10 mouse cellular contexts compared by ENCODE assay signal in genomic region chr8:80056331-80057070, GRCm38 (mm10). TPM values are rescaled to one million over a fixed set of nuclear protein-coding genes. Genes with fewer than 3 reads are reported as not detected.
DNase-seq lines count a peak whose midpoint lies in the region; ATAC-seq and TF ChIP-seq lines count a peak whose summit lies in the region.
"Had no signal": no experiment of that assay in that cellular context is flagged by ENCODE, and none has a peak within 500 bp of the region (broad histone marks: within the 10 kb centered on the region; RNA-seq: fewer than 3 reads in every experiment).

No protein-coding gene starts in this region.

- DNase-seq in kidney, postnatal 25 days = no peak
- no peak for DNase-seq in hindbrain, postnatal 0 days (ENCODE audit: low spot score)
- no peak for DNase-seq in urinary bladder, adult 2 months (ENCODE audit: low spot score)
- DNase-seq in natural killer cell, adult 2 months (ENCODE audit: low spot score in 2 of 2) = no peak

- 12% methylated on average over 13 of the region's 13 CpGs for WGBS in kidney, embryonic 14.5 days
- WGBS in embryonic facial prominence, embryonic 12.5 days = 4% methylated on average over 13 of the region's 13 CpGs
- WGBS in hindbrain, postnatal 0 days = 5% methylated on average over 13 of the region's 13 CpGs
- WGBS in midbrain, embryonic 15.5 days = 3% methylated on average over 13 of the region's 13 CpGs

- H3K36me3 ChIP-seq in kidney, embryonic 14.5 days (ENCODE audit: control insufficient read depth, insufficient read depth, low read length) = no peaks in the 10 kb centered on the region
- H3K36me3 ChIP-seq in embryonic facial prominence, embryonic 12.5 days = no peaks in the 10 kb centered on the region
- no peaks in the 10 kb centered on the region for H3K36me3 ChIP-seq in hindbrain, postnatal 0 days (ENCODE audit: insufficient read depth, low read length)
- no peaks in the 10 kb centered on the region for H3K36me3 ChIP-seq in midbrain, embryonic 15.5 days (replicated peaks)

- H3K4me1 ChIP-seq in kidney, embryonic 14.5 days (ENCODE audit: control insufficient read depth, insufficient read depth, low read length) = peaks cover 12% of the 10 kb centered on the region; the same call in 1 of the 2 replicates
- peaks cover 26% of the 10 kb centered on the region for H3K4me1 ChIP-seq in embryonic facial prominence, embryonic 12.5 days
- 0 out of 2 replicates have a peak, but pooled peaks cover 5% of the 10 kb centered on the region for H3K4me1 ChIP-seq in hindbrain, postnatal 0 days (ENCODE audit: insufficient read depth, low read length)
- H3K4me1 ChIP-seq in midbrain, embryonic 15.5 days = peaks cover 31% of the 10 kb centered on the region

- H3K9me3 ChIP-seq in kidney, embryonic 14.5 days (ENCODE audit: control insufficient read depth, low read length) = no peaks in the 10 kb centered on the region
- H3K9me3 ChIP-seq in embryonic facial prominence, embryonic 12.5 days = no peaks in the 10 kb centered on the region
- H3K9me3 ChIP-seq in hindbrain, postnatal 0 days (ENCODE audit: low read length) = no peaks in the 10 kb centered on the region
- H3K9me3 ChIP-seq in midbrain, embryonic 15.5 days = no peaks in the 10 kb centered on the region

- no peak for ATAC-seq in kidney, embryonic 14.5 days (ENCODE audit: low FRiP score, low TSS enrichment)
- ATAC-seq in embryonic facial prominence, embryonic 12.5 days (ENCODE audit: insufficient number of reproducible peaks, insufficient read depth, low FRiP score, low TSS enrichment) = no peak
- no peak for ATAC-seq in hindbrain, postnatal 0 days
- ATAC-seq in midbrain, embryonic 15.5 days (replicated peaks) = no peak
- no peak for ATAC-seq in erythroid progenitor cell, adult 5-6 weeks (replicated peaks; ENCODE audit: low FRiP score, poor library complexity, severe bottlenecking)

- peak overlapping the region; percentile 92 for H3K4me2 ChIP-seq in kidney, embryonic 14.5 days (replicated peaks; ENCODE audit: low read depth, low read length)
- peak overlapping the region; percentile 97 for H3K4me2 ChIP-seq in embryonic facial prominence, embryonic 12.5 days (replicated peaks)
- H3K4me2 ChIP-seq in hindbrain, postnatal 0 days (ENCODE audit: low read depth, low read length) = peak overlapping the region; percentile 95
- H3K4me2 ChIP-seq in midbrain, embryonic 15.5 days = peak overlapping the region; percentile 96

- H3K4me3 ChIP-seq in kidney, embryonic 14.5 days (ENCODE audit: low read length) = peak overlapping the region; percentile 55
- peak overlapping the region; percentile 52 for H3K4me3 ChIP-seq in embryonic facial prominence, embryonic 12.5 days
- peak overlapping the region; percentile 54 for H3K4me3 ChIP-seq in hindbrain, postnatal 0 days (ENCODE audit: low read length)
- peak overlapping the region; percentile 50 for H3K4me3 ChIP-seq in midbrain, embryonic 15.5 days
- H3K4me3 ChIP-seq: erythroblast, embryonic 14.5 days had no signal

- H3K27me3 ChIP-seq in kidney, embryonic 14.5 days (ENCODE audit: control insufficient read depth, insufficient read depth, low read length) = peaks cover 13% of the 10 kb centered on the region; the same call in 1 of the 2 replicates
- H3K27me3 ChIP-seq in embryonic facial prominence, embryonic 12.5 days = peaks cover 11% of the 10 kb centered on the region
- H3K27me3 ChIP-seq in hindbrain, postnatal 0 days (ENCODE audit: insufficient read depth, low read length) = peaks cover 23% of the 10 kb centered on the region
- peaks cover 41% of the 10 kb centered on the region for H3K27me3 ChIP-seq in midbrain, embryonic 15.5 days (replicated peaks)

- H3K27ac ChIP-seq in kidney, embryonic 14.5 days (ENCODE audit: low read depth, low read length) = no peak overlapping the region
- no peak overlapping the region for H3K27ac ChIP-seq in embryonic facial prominence, embryonic 12.5 days
- no peak overlapping the region for H3K27ac ChIP-seq in hindbrain, postnatal 0 days
- no peak overlapping the region for H3K27ac ChIP-seq in midbrain, embryonic 15.5 days

- TF ChIP-seq CTCF in hindbrain, postnatal 0 days (IDR thresholded peaks at IDR 0.05; ENCODE audit: low read depth) = no peak

- H3K9ac ChIP-seq in kidney, embryonic 14.5 days (ENCODE audit: low read depth, low read length) = no peak overlapping the region
- 0 out of 2 replicates have a peak overlapping the region, but pooled peaks have one; percentile 52 for H3K9ac ChIP-seq in embryonic facial prominence, embryonic 12.5 days
- no peak overlapping the region for H3K9ac ChIP-seq in hindbrain, postnatal 0 days (replicated peaks; ENCODE audit: low read length)
- H3K9ac ChIP-seq in midbrain, embryonic 15.5 days = no peak overlapping the region

RNA-seq across cellular contexts. Expression of gene Hhip, which starts 1.3 kb away (rescaled TPM):
- polyA plus RNA-seq in kidney, embryonic 14.5 days (2014; fragmentation: Nextera tagmentation; extraction: Ambion mirVana) = 2.0 and 2.1 TPM in 2 replicates
- polyA plus RNA-seq in embryonic facial prominence, embryonic 12.5 days (2016; fragmentation: Nextera tagmentation; extraction: Ambion mirVana) = 3.4 and 5.8 TPM in 2 replicates
- 4.9 and 6.0 TPM in 2 replicates for total RNA-seq in hindbrain, postnatal 0 days (2014; rRNA removed)
- 3.0 and 4.3 TPM in 2 replicates for polyA plus RNA-seq in hindbrain, postnatal 0 days (2015; fragmentation: Nextera tagmentation; extraction: Ambion mirVana)
- 2.0 and 2.3 TPM in 2 replicates for polyA plus RNA-seq in midbrain, embryonic 15.5 days (2015; fragmentation: Nextera tagmentation; extraction: Ambion mirVana)
- 17.7 and 18.2 TPM in 2 replicates for polyA plus RNA-seq in urinary bladder, adult 2 months (2012; rRNA removed)
- total RNA-seq in erythroid progenitor cell, adult 5-6 weeks (2015; ENCODE audit: low replicate concordance) = not detected in 2 replicates
- total RNA-seq in erythroid progenitor cell, adult 5-6 weeks (2017; ENCODE audit: low replicate concordance) = not detected in 2 replicates
- total RNA-seq: CH12.LX had no signal
- polyA plus RNA-seq: erythroblast, embryonic 14.5 days had no signal
